Mouse (Mus musculus): ENCODE results near the gene 1700086D15Rik. TPM values are rescaled to one million over a fixed set of nuclear protein-coding genes. Genes with fewer than 3 reads are reported as not detected.

The 1700086D15Rik gene
- polyA plus RNA-seq (2014; fragmentation: Nextera tagmentation; extraction: Ambion mirVana), result not detected in 2 replicates

DNA sequence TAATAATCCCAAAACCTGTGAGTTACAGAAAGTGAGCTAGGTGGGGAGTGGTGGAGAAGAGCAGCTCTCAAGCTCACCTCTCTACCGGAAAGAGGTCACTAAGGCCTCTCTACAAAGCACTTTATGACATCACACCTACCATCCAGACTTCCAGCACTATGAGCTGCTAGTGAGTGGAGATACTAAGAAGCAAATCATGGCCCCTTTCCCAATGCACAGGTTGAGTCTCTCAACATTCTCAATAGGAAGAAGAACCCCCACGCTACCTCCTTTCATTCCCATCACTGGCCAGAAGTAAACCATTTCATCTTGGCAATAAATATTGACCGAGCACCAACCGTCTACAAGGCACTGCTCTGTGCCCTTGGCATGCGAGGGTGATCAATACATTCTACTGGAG is at the start of gene 1700086D15Rik:
TSS of gene 1700086D15Rik (minus strand) at position 101 of the 400 bp plus-strand sequence.
- H3K4me2 ChIP-seq (ENCODE audit: low read depth, low read length), result no peak within 1 kb of the TSS
- 90% methylated on average over 5 of the region's 5 CpGs for WGBS

DNA sequence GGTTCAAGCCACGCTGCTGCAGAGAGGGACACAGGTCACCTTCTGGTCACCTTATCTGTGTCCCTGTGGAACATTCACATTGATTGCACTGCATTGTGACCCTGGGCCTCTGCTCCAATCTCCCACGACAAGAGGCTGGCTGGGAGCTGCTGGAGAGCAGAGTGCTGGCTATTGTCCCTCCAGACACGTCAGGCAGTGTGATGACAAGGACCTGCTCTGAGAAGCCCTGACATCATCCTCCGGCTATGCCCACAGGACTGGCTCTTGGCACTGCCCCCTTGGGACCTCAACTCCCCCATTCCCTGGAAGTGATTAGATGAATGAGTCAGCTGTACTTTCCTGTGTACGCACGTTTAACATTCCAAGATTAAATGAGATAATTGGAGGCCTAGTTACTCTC is 49.8 kb upstream of the 1700086D15Rik start:
- no peaks in the 10 kb centered on the region for H3K27me3 ChIP-seq (ENCODE audit: control insufficient read depth, insufficient read depth, low read length)
- peak; percentile 6 for DNase-seq (ENCODE audit: low spot score)
- no peak overlapping the region for H3K4me3 ChIP-seq (ENCODE audit: low read depth, low read length)
- no peak overlapping the region for H3K27ac ChIP-seq (replicated peaks; ENCODE audit: low read depth, low read length)
- no peaks in the 10 kb centered on the region for H3K9me3 ChIP-seq (replicated peaks; ENCODE audit: control insufficient read depth, low read length)
- H3K4me1 ChIP-seq (ENCODE audit: control insufficient read depth, insufficient read depth, low read length), result no peaks in the 10 kb centered on the region
- 40% methylated on average over 6 of the region's 6 CpGs for WGBS
- H3K9ac ChIP-seq (replicated peaks; ENCODE audit: low read length), result no peak overlapping the region
- H3K36me3 ChIP-seq (replicated peaks; ENCODE audit: control insufficient read depth, insufficient read depth, low read depth, low read length), result no peaks in the 10 kb centered on the region
- ATAC-seq (replicated peaks; ENCODE audit: insufficient number of reproducible peaks, low FRiP score, low TSS enrichment, low read depth), result no peak
- H3K4me2 ChIP-seq (ENCODE audit: low read depth, low read length), result no peak overlapping the region

More for the DNA sequence above, at the start of gene 1700086D15Rik:
- Histone ChIP-seq H3K27me3 (ENCODE audit: control insufficient read depth, insufficient read depth, low read length) (no peaks in the 10 kb centered on the region; the same call in 1 of the 2 replicates), H3K27ac (replicated peaks; ENCODE audit: low read depth, low read length) (no peak within 1 kb of the TSS), H3K9ac (replicated peaks; ENCODE audit: low read length) (no peak within 1 kb of the TSS), H3K4me3 (ENCODE audit: low read depth, low read length) (no peak within 1 kb of the TSS), H3K9me3 (replicated peaks; ENCODE audit: control insufficient read depth, low read length) (no peaks in the 10 kb centered on the region), H3K36me3 (replicated peaks; ENCODE audit: control insufficient read depth, insufficient read depth, low read depth, low read length) (no peaks in the 10 kb centered on the region), H3K4me1 (ENCODE audit: control insufficient read depth, insufficient read depth, low read length) (no peaks in the 10 kb centered on the region)
- ATAC-seq (replicated peaks; ENCODE audit: insufficient number of reproducible peaks, low FRiP score, low TSS enrichment, low read depth) (no peak), DNase-seq (ENCODE audit: low spot score) (no peak)

DNA sequence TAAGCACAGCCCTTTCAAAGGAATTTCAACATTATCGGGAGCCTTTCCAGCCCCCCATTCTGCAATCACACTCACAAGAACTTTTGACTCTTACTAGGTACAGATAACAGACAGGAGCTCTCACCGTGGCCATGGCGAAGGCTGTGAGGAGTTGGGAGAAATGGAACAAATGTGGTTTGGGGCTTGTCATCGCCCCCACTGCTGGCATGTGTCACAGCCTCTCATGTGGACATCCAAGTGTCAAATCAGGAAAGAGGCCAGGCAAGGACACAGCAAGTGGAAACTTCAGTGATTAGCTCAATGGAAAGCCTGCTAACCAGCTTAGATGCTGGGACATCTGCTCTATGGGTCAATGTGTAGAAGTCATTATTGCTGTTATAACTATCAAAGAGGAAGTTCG is 45.6 kb upstream of the 1700086D15Rik start:
- Histone ChIP-seq H3K36me3 (replicated peaks; ENCODE audit: control insufficient read depth, insufficient read depth, low read depth, low read length) (no peaks in the 10 kb centered on the region), H3K9me3 (replicated peaks; ENCODE audit: control insufficient read depth, low read length) (no peaks in the 10 kb centered on the region), H3K4me3 (ENCODE audit: low read depth, low read length) (no peak overlapping the region), H3K27ac (replicated peaks; ENCODE audit: low read depth, low read length) (no peak overlapping the region), H3K4me1 (ENCODE audit: control insufficient read depth, insufficient read depth, low read length) (no peaks in the 10 kb centered on the region), H3K4me2 (ENCODE audit: low read depth, low read length) (no peak overlapping the region), H3K27me3 (ENCODE audit: control insufficient read depth, insufficient read depth, low read length) (no peaks in the 10 kb centered on the region), H3K9ac (replicated peaks; ENCODE audit: low read length) (no peak overlapping the region)
- DNase-seq (ENCODE audit: low spot score), result no peak
- WGBS, result 82% methylated on average over 5 of the region's 5 CpGs
- no peak for ATAC-seq (replicated peaks; ENCODE audit: insufficient number of reproducible peaks, low FRiP score, low TSS enrichment, low read depth)

DNA sequence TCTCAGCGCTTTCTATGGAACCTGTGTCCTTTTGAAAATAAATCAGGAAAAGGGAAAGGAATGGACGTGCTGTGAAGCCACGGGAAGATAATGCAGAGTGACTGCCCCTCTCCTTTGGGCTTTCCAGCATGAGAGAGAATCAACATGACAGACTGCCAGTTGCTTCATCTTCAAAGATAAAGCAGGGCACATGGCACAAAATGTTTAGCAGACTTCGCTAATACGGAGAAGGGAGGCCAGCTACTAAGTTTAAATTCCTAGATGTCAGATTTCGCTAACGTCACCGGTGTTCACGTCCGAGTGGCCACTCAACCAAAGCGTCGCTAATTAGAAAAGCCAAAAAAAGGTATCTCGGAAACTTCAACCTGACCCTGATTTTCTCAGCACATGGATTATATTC is 45.0 kb upstream of the 1700086D15Rik start:
- DNase-seq (ENCODE audit: low spot score) (no peak), ATAC-seq (replicated peaks; ENCODE audit: insufficient number of reproducible peaks, low FRiP score, low TSS enrichment, low read depth) (no peak)
- Histone ChIP-seq H3K9ac (replicated peaks; ENCODE audit: low read length) (no peak overlapping the region), H3K27ac (replicated peaks; ENCODE audit: low read depth, low read length) (no peak overlapping the region), H3K36me3 (replicated peaks; ENCODE audit: control insufficient read depth, insufficient read depth, low read depth, low read length) (no peaks in the 10 kb centered on the region), H3K4me3 (ENCODE audit: low read depth, low read length) (no peak overlapping the region), H3K9me3 (replicated peaks; ENCODE audit: control insufficient read depth, low read length) (no peaks in the 10 kb centered on the region), H3K4me2 (ENCODE audit: low read depth, low read length) (no peak overlapping the region), H3K27me3 (ENCODE audit: control insufficient read depth, insufficient read depth, low read length) (no peaks in the 10 kb centered on the region), H3K4me1 (ENCODE audit: control insufficient read depth, insufficient read depth, low read length) (no peaks in the 10 kb centered on the region)
- 60% methylated on average over 13 of the region's 13 CpGs for WGBS

DNA sequence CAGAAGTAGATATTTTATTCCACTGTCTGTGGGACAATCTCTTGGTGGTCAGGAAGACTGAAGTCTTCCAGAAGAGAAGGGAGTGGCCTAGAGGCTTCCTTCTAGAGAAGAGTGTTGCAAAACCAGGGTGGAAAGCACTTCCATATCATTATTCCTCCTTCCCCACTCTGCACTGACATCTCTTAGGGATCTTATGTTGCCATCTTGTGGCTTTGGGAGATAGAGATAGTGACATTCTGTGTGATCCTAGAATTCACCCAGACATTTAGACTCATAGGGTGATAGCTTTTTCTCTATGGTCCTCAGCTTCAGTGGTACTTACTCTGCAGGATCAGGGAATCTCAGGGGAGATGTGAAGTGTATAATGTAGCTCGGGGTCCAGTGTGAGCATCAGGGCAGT is 43.3 kb upstream of the 1700086D15Rik start:
- DNase-seq (ENCODE audit: low spot score) (no peak), ATAC-seq (replicated peaks; ENCODE audit: insufficient number of reproducible peaks, low FRiP score, low TSS enrichment, low read depth) (no peak)
- Histone ChIP-seq H3K4me3 (ENCODE audit: low read depth, low read length) (no peak overlapping the region), H3K4me2 (ENCODE audit: low read depth, low read length) (no peak overlapping the region), H3K9ac (replicated peaks; ENCODE audit: low read length) (no peak overlapping the region), H3K27ac (replicated peaks; ENCODE audit: low read depth, low read length) (no peak overlapping the region), H3K9me3 (replicated peaks; ENCODE audit: control insufficient read depth, low read length) (no peaks in the 10 kb centered on the region), H3K27me3 (ENCODE audit: control insufficient read depth, insufficient read depth, low read length) (no peaks in the 10 kb centered on the region), H3K4me1 (ENCODE audit: control insufficient read depth, insufficient read depth, low read length) (no peaks in the 10 kb centered on the region), H3K36me3 (replicated peaks; ENCODE audit: control insufficient read depth, insufficient read depth, low read depth, low read length) (no peaks in the 10 kb centered on the region)
- WGBS, result 83% methylated on average over 1 of the region's 1 CpGs

DNA sequence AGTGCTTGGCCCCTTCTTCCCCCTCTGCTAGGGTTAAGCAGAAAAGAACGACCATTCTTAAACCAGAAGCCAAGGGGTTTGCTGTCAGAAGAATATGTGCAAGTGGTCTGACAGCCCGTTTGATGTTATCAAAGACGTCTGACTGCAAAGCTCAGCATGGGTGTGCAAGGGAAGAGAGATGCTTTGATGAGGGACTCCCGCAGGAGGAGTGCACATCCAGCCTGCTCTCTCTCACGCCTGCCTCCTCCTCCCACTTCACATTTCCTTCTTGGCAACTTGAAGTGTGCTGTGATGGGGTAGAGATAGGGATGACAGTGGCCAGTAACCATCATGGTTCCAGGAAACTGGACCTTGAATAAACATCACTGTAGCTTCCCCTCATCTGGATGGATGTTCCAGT is 42.5 kb upstream of the 1700086D15Rik start:
- no peak overlapping the region for H3K27ac ChIP-seq (replicated peaks; ENCODE audit: low read depth, low read length)
- no peaks in the 10 kb centered on the region for H3K27me3 ChIP-seq (ENCODE audit: control insufficient read depth, insufficient read depth, low read length)
- DNase-seq (ENCODE audit: low spot score), result no peak
- no peak overlapping the region for H3K9ac ChIP-seq (replicated peaks; ENCODE audit: low read length)
- no peaks in the 10 kb centered on the region for H3K36me3 ChIP-seq (replicated peaks; ENCODE audit: control insufficient read depth, insufficient read depth, low read depth, low read length)
- no peaks in the 10 kb centered on the region for H3K4me1 ChIP-seq (ENCODE audit: control insufficient read depth, insufficient read depth, low read length)
- H3K9me3 ChIP-seq (replicated peaks; ENCODE audit: control insufficient read depth, low read length), result no peaks in the 10 kb centered on the region
- WGBS, result 43% methylated on average over 5 of the region's 5 CpGs
- ATAC-seq (replicated peaks; ENCODE audit: insufficient number of reproducible peaks, low FRiP score, low TSS enrichment, low read depth), result no peak
- no peak overlapping the region for H3K4me3 ChIP-seq (ENCODE audit: low read depth, low read length)
- no peak overlapping the region for H3K4me2 ChIP-seq (ENCODE audit: low read depth, low read length)

DNA sequence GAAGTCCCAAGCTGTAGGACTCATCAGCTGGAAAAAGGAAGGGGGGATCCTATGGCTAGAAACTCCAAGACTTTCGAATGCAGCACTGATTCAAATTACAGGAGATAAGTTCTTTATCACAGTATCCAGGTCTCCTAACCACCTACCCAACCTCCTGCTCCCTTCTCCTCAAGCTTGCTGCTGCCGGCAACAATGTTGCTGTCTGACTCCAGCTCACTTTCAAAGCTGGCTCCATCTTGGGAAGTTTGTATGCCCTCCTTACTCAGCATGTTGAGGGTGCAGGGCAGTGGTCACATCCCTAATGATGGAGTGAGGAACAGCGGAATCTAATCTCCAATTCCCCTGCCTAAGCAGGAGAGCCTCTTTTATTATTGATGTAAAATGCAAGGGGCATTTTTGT is 38.3 kb upstream of the 1700086D15Rik start:
- H3K4me3 ChIP-seq (ENCODE audit: low read depth, low read length), result no peak overlapping the region
- no peak overlapping the region for H3K9ac ChIP-seq (replicated peaks; ENCODE audit: low read length)
- H3K4me1 ChIP-seq (ENCODE audit: control insufficient read depth, insufficient read depth, low read length), result no peaks in the 10 kb centered on the region
- ATAC-seq (replicated peaks; ENCODE audit: insufficient number of reproducible peaks, low FRiP score, low TSS enrichment, low read depth) (no peak), DNase-seq (ENCODE audit: low spot score) (no peak)
- no peaks in the 10 kb centered on the region for H3K36me3 ChIP-seq (replicated peaks; ENCODE audit: control insufficient read depth, insufficient read depth, low read depth, low read length)
- no peaks in the 10 kb centered on the region for H3K27me3 ChIP-seq (ENCODE audit: control insufficient read depth, insufficient read depth, low read length)
- H3K27ac ChIP-seq (replicated peaks; ENCODE audit: low read depth, low read length), result no peak overlapping the region
- H3K9me3 ChIP-seq (replicated peaks; ENCODE audit: control insufficient read depth, low read length), result no peaks in the 10 kb centered on the region
- H3K4me2 ChIP-seq (ENCODE audit: low read depth, low read length), result no peak overlapping the region
- 84% methylated on average over 3 of the region's 3 CpGs for WGBS

DNA sequence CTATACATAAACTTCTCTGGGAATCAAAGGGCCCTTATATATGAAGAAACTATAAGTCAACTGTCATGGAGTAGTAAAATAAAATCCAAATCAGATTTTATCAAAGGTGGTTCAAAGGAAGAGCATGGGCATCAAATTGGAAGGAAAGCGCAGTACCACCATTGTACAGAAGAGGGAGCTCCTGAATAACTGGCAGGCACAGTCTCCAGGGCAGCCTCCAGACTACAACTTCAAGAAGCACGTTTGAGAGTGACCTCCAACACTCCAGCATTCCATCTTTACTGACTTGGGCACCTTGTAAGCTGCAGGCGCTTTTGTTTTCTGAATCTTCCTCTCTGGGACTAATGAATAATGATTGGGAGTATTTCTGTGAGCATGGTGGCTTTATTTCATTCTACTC is 37.6 kb upstream of the 1700086D15Rik start:
- ATAC-seq (replicated peaks; ENCODE audit: insufficient number of reproducible peaks, low FRiP score, low TSS enrichment, low read depth), result no peak

More for the DNA sequence above, 37.6 kb upstream of the 1700086D15Rik start:
- H3K27me3 ChIP-seq (ENCODE audit: control insufficient read depth, insufficient read depth, low read length), result no peaks in the 10 kb centered on the region
- no peak overlapping the region for H3K4me2 ChIP-seq (ENCODE audit: low read depth, low read length)
- H3K4me3 ChIP-seq (ENCODE audit: low read depth, low read length), result no peak overlapping the region
- H3K36me3 ChIP-seq (replicated peaks; ENCODE audit: control insufficient read depth, insufficient read depth, low read depth, low read length), result no peaks in the 10 kb centered on the region
- no peaks in the 10 kb centered on the region for H3K9me3 ChIP-seq (replicated peaks; ENCODE audit: control insufficient read depth, low read length)
- 4% methylated on average over 3 of the region's 3 CpGs for WGBS
- no peak overlapping the region for H3K27ac ChIP-seq (replicated peaks; ENCODE audit: low read depth, low read length)
- no peak overlapping the region for H3K9ac ChIP-seq (replicated peaks; ENCODE audit: low read length)
- peak; percentile 82 for DNase-seq (ENCODE audit: low spot score)
- no peaks in the 10 kb centered on the region for H3K4me1 ChIP-seq (ENCODE audit: control insufficient read depth, insufficient read depth, low read length)
